Mouse (Mus musculus) heart, embryonic 16.5 days (tissue): Measurements from ENCODE around the gene Sh2b3. TPM values are rescaled to one million over a fixed set of nuclear protein-coding genes. Genes with fewer than 3 reads are reported as not detected.

Experiments
- ATAC-seq: fragments of 200-750 bp; cut with Nextera tagmentation; replicated peaks from 2 replicates; pipeline ENCODE4 v1.8.0; 2017; ENCODE audit warnings: moderate number of reproducible peaks; ENCODE audit not compliant: insufficient read depth, low FRiP score; ENCODE audit errors: extremely low read depth
- H3K27ac ChIP-seq: fragments of 300-500 bp; sonication (generic); 2 replicates; pipeline ENCODE4 v1.5.1; 2014; ENCODE audit warnings: mild to moderate bottlenecking, low read length, control low read depth, moderate library complexity
- H3K27me3 ChIP-seq: fragments of 300-500 bp; sonication (generic); 2 replicates; pipeline ENCODE4 v1.6.1; 2014; ENCODE audit warnings: low read length, mixed read lengths; ENCODE audit not compliant: control insufficient read depth, insufficient read depth
- H3K36me3 ChIP-seq: fragments of 300-500 bp; sonication (generic); 2 replicates; pipeline ENCODE4 v1.6.1; 2014; ENCODE audit not compliant: control insufficient read depth, insufficient read depth
- H3K4me1 ChIP-seq: fragments of 300-500 bp; sonication (generic); 2 replicates; pipeline ENCODE4 v1.6.1; 2014; ENCODE audit warnings: low read length, mixed read lengths; ENCODE audit not compliant: control insufficient read depth, insufficient read depth
- H3K4me2 ChIP-seq: fragments of 300-500 bp; sonication (generic); 2 replicates; pipeline ENCODE4 v1.6.1; 2014; ENCODE audit warnings: low read depth, mild to moderate bottlenecking, control low read depth, low read length
- H3K4me3 ChIP-seq: fragments of 300-500 bp; sonication (generic); 2 replicates; pipeline ENCODE4 v1.5.1; 2014; ENCODE audit warnings: mild to moderate bottlenecking, control low read depth, low read length
- H3K9ac ChIP-seq: fragments of 300-500 bp; sonication (generic); 2 replicates; pipeline ENCODE4 v1.6.1; 2014; ENCODE audit warnings: low read length, control low read depth
- H3K9me3 ChIP-seq: fragments of 300-500 bp; sonication (generic); replicated peaks from 2 replicates; pipeline ENCODE4 v1.6.1; 2016; ENCODE audit warnings: low read length; ENCODE audit not compliant: control insufficient read depth
- WGBS: fragments of 180-500 bp; shearing (Covaris S2); extraction: QIAGEN DNeasy Blood & Tissue Kit; methylation state at CpG from one replicate; pipeline ENCODE4 v1.1.7; 2014; 5-methylcytosine and 5-hydroxymethylcytosine counted together
- polyA plus RNA-seq: library from polyadenylated mRNA; unstranded; fragments of >200 nt; fragmentation: Nextera tagmentation; extraction: Ambion mirVana; gene quantifications from 2 replicates; pipeline ENCODE4 v1.2.1, GENCODE M21; 2015

The Sh2b3 gene
- polyA plus RNA-seq, 1 experiment from 2014 or later = 12.0 TPM

GRCm38 (mm10) chr5:121807186-121807585 is 30.3 kb downstream of the Sh2b3 start:
- Histone ChIP-seq H3K27me3 (no peaks in the 10 kb centered on the region), H3K36me3 (peaks cover 24% of the 10 kb centered on the region), H3K4me3 (no peak overlapping the region), H3K9me3 (no peaks in the 10 kb centered on the region), H3K4me1 (peaks cover 25% of the 10 kb centered on the region), H3K4me2 (no peak overlapping the region), H3K27ac (peak overlapping the region; percentile 47), H3K9ac (peak overlapping the region; percentile 8; the same call in 1 of the 2 replicates)
- no peak for ATAC-seq
- 89% methylated on average over 3 of the region's 3 CpGs for WGBS

- no peak overlapping the region for H3K27ac ChIP-seq
- H3K4me3 ChIP-seq = no peak overlapping the region
- H3K4me1 ChIP-seq = no peaks in the 10 kb centered on the region
- peaks cover 47% of the 10 kb centered on the region for H3K36me3 ChIP-seq
- no peaks in the 10 kb centered on the region for H3K27me3 ChIP-seq
- no peak for ATAC-seq
- no peak overlapping the region for H3K4me2 ChIP-seq
- H3K9me3 ChIP-seq = no peaks in the 10 kb centered on the region
- H3K9ac ChIP-seq = no peak overlapping the region
- WGBS = 90% methylated on average over 2 of the region's 2 CpGs
Observed at GRCm38 (mm10) chr5:121798447-121798846, 39.0 kb downstream of the Sh2b3 start.

GRCm38 (mm10) chr5:121795800-121796199 is 41.6 kb downstream of the Sh2b3 start:
- no peak overlapping the region for H3K9ac ChIP-seq

GRCm38 (mm10) chr5:121791026-121791425 is 46.4 kb downstream of the Sh2b3 start:
- Histone ChIP-seq H3K4me1 (no peaks in the 10 kb centered on the region), H3K4me2 (no peak overlapping the region), H3K9ac (no peak overlapping the region), H3K9me3 (no peaks in the 10 kb centered on the region), H3K27me3 (no peaks in the 10 kb centered on the region), H3K27ac (no peak overlapping the region), H3K36me3 (peaks cover 34% of the 10 kb centered on the region), H3K4me3 (no peak overlapping the region)
- ATAC-seq = no peak
- WGBS = 81% methylated on average over 5 of the region's 5 CpGs

More at GRCm38 (mm10) chr5:121795800-121796199, 41.6 kb downstream of the Sh2b3 start:
- no peak overlapping the region for H3K4me3 ChIP-seq
- no peak overlapping the region for H3K27ac ChIP-seq
- 79% methylated on average over 3 of the region's 3 CpGs for WGBS
- no peaks in the 10 kb centered on the region for H3K4me1 ChIP-seq
- peaks cover 34% of the 10 kb centered on the region for H3K36me3 ChIP-seq
- H3K9me3 ChIP-seq = no peaks in the 10 kb centered on the region
- H3K4me2 ChIP-seq = no peak overlapping the region
- no peak for ATAC-seq
- H3K27me3 ChIP-seq = no peaks in the 10 kb centered on the region

GRCm38 (mm10) chr5:121783862-121784500 is 53.5 kb downstream of the Sh2b3 start:
- no peak overlapping the region for H3K4me2 ChIP-seq
- H3K9ac ChIP-seq = no peak overlapping the region
- no peaks in the 10 kb centered on the region for H3K27me3 ChIP-seq
- H3K27ac ChIP-seq = no peak overlapping the region
- no peak for ATAC-seq
- 55% methylated on average over 10 of the region's 10 CpGs for WGBS
- peaks cover 5% of the 10 kb centered on the region for H3K4me1 ChIP-seq
- no peak overlapping the region for H3K4me3 ChIP-seq
- no peaks in the 10 kb centered on the region for H3K9me3 ChIP-seq
- H3K36me3 ChIP-seq = peaks cover 31% of the 10 kb centered on the region

- Histone ChIP-seq H3K36me3 (peaks cover 36% of the 10 kb centered on the region), H3K9me3 (no peaks in the 10 kb centered on the region), H3K27me3 (no peaks in the 10 kb centered on the region), H3K27ac (no peak overlapping the region), H3K4me1 (peaks cover 5% of the 10 kb centered on the region), H3K9ac (no peak overlapping the region), H3K4me3 (no peak overlapping the region), H3K4me2 (no peak overlapping the region)
- no peak for ATAC-seq
- WGBS = 53% methylated on average over 4 of the region's 4 CpGs
Observed at GRCm38 (mm10) chr5:121782467-121782866, 55.0 kb downstream of the Sh2b3 start.

- Histone ChIP-seq H3K9me3 (no peaks in the 10 kb centered on the region), H3K4me1 (peaks cover 5% of the 10 kb centered on the region), H3K4me3 (no peak overlapping the region), H3K9ac (no peak overlapping the region), H3K4me2 (no peak overlapping the region), H3K27ac (no peak overlapping the region), H3K36me3 (peaks cover 32% of the 10 kb centered on the region), H3K27me3 (no peaks in the 10 kb centered on the region)
- 80% methylated on average over 5 of the region's 5 CpGs for WGBS
- ATAC-seq = no peak
Observed at GRCm38 (mm10) chr5:121780180-121780579, 57.3 kb downstream of the Sh2b3 start.

GRCm38 (mm10) chr5:121778485-121779119 is 58.8 kb downstream of the Sh2b3 start:
- H3K4me2 ChIP-seq = no peak overlapping the region
- peaks cover under 1% of the 10 kb centered on the region for H3K4me1 ChIP-seq
- no peak for ATAC-seq
- H3K9ac ChIP-seq = no peak overlapping the region
- H3K36me3 ChIP-seq = peaks cover 32% of the 10 kb centered on the region
- WGBS = 68% methylated on average over 7 of the region's 7 CpGs
- H3K9me3 ChIP-seq = no peaks in the 10 kb centered on the region
- H3K4me3 ChIP-seq = no peak overlapping the region
- no peak overlapping the region; the same call in 1 of the 2 replicates for H3K27ac ChIP-seq
- no peaks in the 10 kb centered on the region for H3K27me3 ChIP-seq

- H3K4me1 ChIP-seq = no peaks in the 10 kb centered on the region
- no peak for ATAC-seq
- no peak overlapping the region for H3K27ac ChIP-seq
- H3K9ac ChIP-seq = no peak overlapping the region
- peaks cover 24% of the 10 kb centered on the region for H3K36me3 ChIP-seq
- H3K4me3 ChIP-seq = no peak overlapping the region
- WGBS = 88% methylated on average over 3 of the region's 3 CpGs
- no peaks in the 10 kb centered on the region for H3K27me3 ChIP-seq
- no peaks in the 10 kb centered on the region for H3K9me3 ChIP-seq
- no peak overlapping the region for H3K4me2 ChIP-seq
Observed at GRCm38 (mm10) chr5:121771611-121772010, 65.8 kb downstream of the Sh2b3 start.
